Mouse (Mus musculus) lung, adult 2 months (tissue): Measurements from ENCODE around the gene Olfr1348.

Source experiments
- CTCF ChIP-seq: fragments of 200-500 bp; IDR thresholded peaks from 2 replicates; pipeline ENCODE4 v1.5.1; 2011; ENCODE audit warnings: mild to moderate bottlenecking, low read length, control low read depth; ENCODE audit not compliant: insufficient read depth
- POLR2A ChIP-seq: fragments of 200-500 bp; IDR thresholded peaks from 2 replicates; pipeline ENCODE4 v1.6.1; 2011; ENCODE audit warnings: low read depth, mild to moderate bottlenecking, control low read depth, low read length, borderline replicate concordance; ENCODE audit errors: extremely low read depth

DNA sequence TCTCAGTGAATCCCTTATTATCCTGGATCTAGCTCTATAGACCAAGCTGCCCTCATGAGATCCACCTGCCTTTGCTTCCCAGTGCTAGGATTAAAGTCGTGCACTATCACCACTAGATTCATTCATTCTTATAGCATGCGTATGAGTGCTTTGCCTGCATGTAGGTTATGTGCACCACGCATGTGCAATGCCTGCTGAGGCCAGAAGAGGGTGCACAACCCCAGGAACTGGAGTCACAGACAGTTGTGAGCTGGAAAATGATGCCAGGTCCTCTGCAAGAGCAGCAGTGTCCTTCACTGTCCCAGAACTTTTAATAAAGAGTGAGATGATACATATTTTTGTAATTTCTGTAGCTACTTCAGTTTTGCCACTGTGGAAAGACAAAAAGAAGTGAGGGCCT, 16.5 kb upstream of the Olfr1348 start:
- no peak for TF ChIP-seq CTCF
- no peak for TF ChIP-seq POLR2A
